Mouse (Mus musculus): ENCODE results near the gene Alox5. TPM values are rescaled to one million over a fixed set of nuclear protein-coding genes. Genes with fewer than 3 reads are reported as not detected.
A peak's percentile ranks its signal among the peaks of the same experiment; 100 is the strongest.
"Not testable (repeated sequence)": the region's sequence is repeated elsewhere in the genome, so short reads cannot be mapped to it uniquely, and the experiment has no call there.

The Alox5 gene
- total RNA-seq (2014; fragmentation: Nextera tagmentation) (73.4 and 102 TPM in 2 replicates), total RNA-seq (2017) (87.0 and 92.5 TPM in 2 replicates), polyA plus RNA-seq (2012) (22.3 and 24.0 TPM in 2 replicates)

- Histone ChIP-seq H3K4me3 (ENCODE audit: low read depth, low read length) (peak within 1 kb of the TSS; percentile 75), H3K4me1 (ENCODE audit: insufficient read depth, low read depth, low read length) (peaks cover 57% of the 10 kb centered on the region), H3K9me3 (replicated peaks) (no peaks in the 10 kb centered on the region), H3K36me3 (replicated peaks) (no peaks in the 10 kb centered on the region), H3K27me3 (ENCODE audit: insufficient read depth, low read length) (peaks cover 4% of the 10 kb centered on the region; the same call in 1 of the 2 replicates)
- DNase-seq (ENCODE audit: low spot score) (no peak), ATAC-seq (ENCODE audit: extremely low read depth, insufficient number of reproducible peaks, low FRiP score, poor library complexity, severe bottlenecking) (0 out of 2 replicates have a peak, but pooled peaks have one; percentile 17)
- no peak for TF ChIP-seq CTCF (IDR thresholded peaks at IDR 0.05; ENCODE audit: low read depth, low read length)
- TF ChIP-seq GATA1 (IDR thresholded peaks at IDR 0.05; ENCODE audit: borderline replicate concordance, low read length): no peak
- no peak for TF ChIP-seq TAL1 (conservative IDR thresholded peaks at IDR 0.05; ENCODE audit: low read depth, low read length)
- no peak for TF ChIP-seq POLR2AphosphoS5 (IDR thresholded peaks at IDR 0.05; ENCODE audit: insufficient replicate concordance, low read depth, low read length)
- no peak for TF ChIP-seq GATA2 (IDR thresholded peaks at IDR 0.05; ENCODE audit: borderline replicate concordance, low read depth, low read length)
Observed at GRCm38 (mm10) chr6:116460544-116461283, at the start of gene Alox5. Gene Alox5 (minus strand): TSS chr6:116461178.

GRCm38 (mm10) chr6:116506302-116507003 is 45.5 kb upstream of the Alox5 start, which contains the start of gene Olfr212:
Gene Olfr212 (plus strand): TSS chr6:116506516.
- not testable (repeated sequence) for H3K27me3 ChIP-seq (ENCODE audit: insufficient read depth, low read length); DNase-seq (ENCODE audit: low spot score); H3K36me3 ChIP-seq (replicated peaks); H3K9me3 ChIP-seq (replicated peaks); ATAC-seq (ENCODE audit: extremely low read depth, insufficient number of reproducible peaks, low FRiP score, poor library complexity, severe bottlenecking); H3K4me3 ChIP-seq (ENCODE audit: low read depth, low read length); H3K4me1 ChIP-seq (ENCODE audit: insufficient read depth, low read depth, low read length)

- TF ChIP-seq CTCF (IDR thresholded peaks at IDR 0.05; ENCODE audit: low read depth, low read length): no peak
- TF ChIP-seq GATA1 (IDR thresholded peaks at IDR 0.05; ENCODE audit: borderline replicate concordance, low read length): no peak
- TF ChIP-seq TAL1 (conservative IDR thresholded peaks at IDR 0.05; ENCODE audit: low read depth, low read length): no peak
- no peak for TF ChIP-seq POLR2AphosphoS5 (IDR thresholded peaks at IDR 0.05; ENCODE audit: insufficient replicate concordance, low read depth, low read length)
- TF ChIP-seq GATA2 (IDR thresholded peaks at IDR 0.05; ENCODE audit: borderline replicate concordance, low read depth, low read length): no peak
- Histone ChIP-seq H3K4me1 (ENCODE audit: insufficient read depth, low read depth, low read length) (no peaks in the 10 kb centered on the region), H3K27me3 (ENCODE audit: insufficient read depth, low read length) (no peaks in the 10 kb centered on the region), H3K4me3 (ENCODE audit: low read depth, low read length) (no peak overlapping the region), H3K36me3 (replicated peaks) (no peaks in the 10 kb centered on the region), H3K9me3 (replicated peaks) (no peaks in the 10 kb centered on the region)
- DNase-seq (ENCODE audit: low spot score): no peak
- no peak for ATAC-seq (ENCODE audit: extremely low read depth, insufficient number of reproducible peaks, low FRiP score, poor library complexity, severe bottlenecking)
Observed at GRCm38 (mm10) chr6:116495960-116496359, 35.0 kb upstream of the Alox5 start.

- TF ChIP-seq GATA1 (IDR thresholded peaks at IDR 0.05; ENCODE audit: borderline replicate concordance, low read length) (no peak), POLR2AphosphoS5 (IDR thresholded peaks at IDR 0.05; ENCODE audit: insufficient replicate concordance, low read depth, low read length) (no peak), GATA2 (IDR thresholded peaks at IDR 0.05; ENCODE audit: borderline replicate concordance, low read depth, low read length) (no peak), TAL1 (conservative IDR thresholded peaks at IDR 0.05; ENCODE audit: low read depth, low read length) (no peak), CTCF (IDR thresholded peaks at IDR 0.05; ENCODE audit: low read depth, low read length) (no peak)
- H3K4me3 ChIP-seq (ENCODE audit: low read depth, low read length): no peak overlapping the region
- ATAC-seq (ENCODE audit: extremely low read depth, insufficient number of reproducible peaks, low FRiP score, poor library complexity, severe bottlenecking): no peak
Observed at GRCm38 (mm10) chr6:116493742-116494141, 32.8 kb upstream of the Alox5 start.

GRCm38 (mm10) chr6:116488791-116489190 is 27.8 kb upstream of the Alox5 start, which contains the start of gene Olfr211:
Gene Olfr211 (plus strand): TSS chr6:116489091.
- ATAC-seq (ENCODE audit: extremely low read depth, insufficient number of reproducible peaks, low FRiP score, poor library complexity, severe bottlenecking): no peak
- TF ChIP-seq GATA2 (IDR thresholded peaks at IDR 0.05; ENCODE audit: borderline replicate concordance, low read depth, low read length): no peak
- TF ChIP-seq TAL1 (conservative IDR thresholded peaks at IDR 0.05; ENCODE audit: low read depth, low read length): no peak
- no peak for TF ChIP-seq GATA1 (IDR thresholded peaks at IDR 0.05; ENCODE audit: borderline replicate concordance, low read length)
- no peak for TF ChIP-seq POLR2AphosphoS5 (IDR thresholded peaks at IDR 0.05; ENCODE audit: insufficient replicate concordance, low read depth, low read length)
- no peak for TF ChIP-seq CTCF (IDR thresholded peaks at IDR 0.05; ENCODE audit: low read depth, low read length)
- no peaks in the 10 kb centered on the region for H3K4me1 ChIP-seq (ENCODE audit: insufficient read depth, low read depth, low read length)
- H3K27me3 ChIP-seq (ENCODE audit: insufficient read depth, low read length): no peaks in the 10 kb centered on the region
- H3K4me3 ChIP-seq (ENCODE audit: low read depth, low read length): no peak within 1 kb of the TSS
- DNase-seq (ENCODE audit: low spot score): no peak
- H3K36me3 ChIP-seq (replicated peaks): no peaks in the 10 kb centered on the region
- no peaks in the 10 kb centered on the region for H3K9me3 ChIP-seq (replicated peaks)

More at GRCm38 (mm10) chr6:116493742-116494141, 32.8 kb upstream of the Alox5 start:
- Histone ChIP-seq H3K36me3 (replicated peaks) (no peaks in the 10 kb centered on the region), H3K9me3 (replicated peaks) (no peaks in the 10 kb centered on the region), H3K27me3 (ENCODE audit: insufficient read depth, low read length) (no peaks in the 10 kb centered on the region), H3K4me1 (ENCODE audit: insufficient read depth, low read depth, low read length) (no peaks in the 10 kb centered on the region)
- DNase-seq (ENCODE audit: low spot score): no peak

- Histone ChIP-seq H3K36me3 (replicated peaks) (no peaks in the 10 kb centered on the region), H3K4me3 (ENCODE audit: low read depth, low read length) (no peak overlapping the region), H3K27me3 (ENCODE audit: insufficient read depth, low read length) (no peaks in the 10 kb centered on the region), H3K9me3 (replicated peaks) (no peaks in the 10 kb centered on the region), H3K4me1 (ENCODE audit: insufficient read depth, low read depth, low read length) (no peaks in the 10 kb centered on the region)
- ATAC-seq (ENCODE audit: extremely low read depth, insufficient number of reproducible peaks, low FRiP score, poor library complexity, severe bottlenecking) (no peak), DNase-seq (ENCODE audit: low spot score) (no peak)
- no peak for TF ChIP-seq TAL1 (conservative IDR thresholded peaks at IDR 0.05; ENCODE audit: low read depth, low read length)
- TF ChIP-seq GATA1 (IDR thresholded peaks at IDR 0.05; ENCODE audit: borderline replicate concordance, low read length): no peak
- no peak for TF ChIP-seq CTCF (IDR thresholded peaks at IDR 0.05; ENCODE audit: low read depth, low read length)
Observed at GRCm38 (mm10) chr6:116486833-116487232, 25.9 kb upstream of the Alox5 start.
